Mouse (Mus musculus): ENCODE data around the gene Drc1. TPM values are rescaled to one million over a fixed set of nuclear protein-coding genes. Genes with fewer than 3 reads are reported as not detected.

Drc1 gene
- polyA plus RNA-seq, 1 experiment = not detected

DNA sequence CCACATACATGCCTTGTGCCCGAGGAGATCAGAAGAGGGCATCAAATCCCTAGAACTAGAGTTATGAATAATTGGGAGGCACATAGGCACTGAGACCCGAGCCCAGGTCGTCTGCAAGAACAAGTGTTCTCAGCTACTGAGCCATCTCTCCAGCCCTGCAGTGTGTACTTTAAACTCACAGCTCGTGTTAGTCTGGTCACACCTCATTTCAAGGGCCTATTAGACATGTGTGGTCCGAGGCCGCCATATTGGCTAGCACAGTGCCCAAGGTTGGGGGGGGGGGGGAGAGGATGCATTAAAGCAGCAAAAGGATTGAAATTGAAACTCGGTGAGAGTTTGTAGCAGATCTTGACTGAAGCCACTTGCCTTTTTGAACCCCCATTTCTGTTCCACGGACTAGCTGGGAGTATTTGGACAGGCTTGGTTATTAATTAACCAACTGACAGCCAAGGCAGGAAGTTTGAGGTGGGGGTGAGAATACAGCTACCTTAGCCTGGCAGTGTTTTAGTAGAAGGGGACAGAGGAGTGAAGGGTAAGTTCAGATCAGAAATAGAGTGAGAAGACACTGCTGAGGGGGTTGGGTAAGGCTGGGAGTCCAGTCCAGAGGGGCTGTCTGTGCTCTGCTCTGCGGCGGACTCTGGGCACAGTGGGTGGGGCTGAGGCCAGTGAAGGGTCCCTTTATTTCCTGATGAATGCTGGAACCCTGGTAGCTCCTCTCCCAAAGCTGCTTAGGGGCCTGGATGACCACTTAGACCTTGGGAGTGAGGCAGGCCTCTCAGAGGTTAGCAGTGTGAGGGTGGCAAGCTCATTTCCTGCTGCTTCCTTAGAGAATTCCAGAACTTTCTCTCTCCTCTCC lies 5.0 kb downstream of the Drc1 start:
- no peak for DNase-seq (ENCODE audit: low spot score)

DNA sequence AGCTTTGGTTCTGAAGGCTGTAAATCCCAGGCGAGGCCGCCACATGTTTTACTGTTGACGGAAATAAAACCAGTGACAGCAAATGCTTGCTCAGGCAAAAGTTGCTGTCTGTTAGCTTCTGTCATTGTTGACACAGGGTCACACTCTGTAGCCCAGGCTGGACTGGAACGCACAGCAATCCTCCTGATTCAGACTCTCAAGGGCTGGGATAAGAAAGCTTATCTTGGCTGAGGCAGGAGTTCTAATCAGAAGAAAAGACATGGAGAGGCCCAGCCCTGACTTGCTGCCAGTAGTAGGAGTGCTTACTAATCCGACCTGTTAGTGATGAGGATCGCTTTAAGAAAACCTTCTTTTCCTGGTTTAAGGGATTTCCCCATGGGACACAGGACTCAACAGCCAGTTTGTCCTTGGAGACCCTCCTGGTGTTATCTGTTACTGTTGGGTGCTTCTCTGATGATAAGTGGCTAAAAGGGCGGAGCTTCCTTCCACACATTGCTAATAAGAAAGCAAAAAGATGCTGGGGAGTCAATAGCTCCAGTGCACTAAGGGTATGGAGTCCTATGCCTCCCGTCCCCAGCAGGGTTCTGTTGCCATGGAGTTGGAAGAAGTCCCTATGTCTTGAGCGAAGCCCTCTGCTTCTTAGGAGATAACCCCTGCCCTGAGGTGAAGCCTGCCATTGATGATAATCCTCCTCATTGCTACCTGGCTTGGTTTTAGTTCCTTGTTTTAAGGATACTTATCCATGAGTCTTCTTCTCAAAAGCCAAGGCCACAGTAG lies 6.1 kb downstream of the Drc1 start:
- DNase-seq (ENCODE audit: low spot score) = no peak

DNA sequence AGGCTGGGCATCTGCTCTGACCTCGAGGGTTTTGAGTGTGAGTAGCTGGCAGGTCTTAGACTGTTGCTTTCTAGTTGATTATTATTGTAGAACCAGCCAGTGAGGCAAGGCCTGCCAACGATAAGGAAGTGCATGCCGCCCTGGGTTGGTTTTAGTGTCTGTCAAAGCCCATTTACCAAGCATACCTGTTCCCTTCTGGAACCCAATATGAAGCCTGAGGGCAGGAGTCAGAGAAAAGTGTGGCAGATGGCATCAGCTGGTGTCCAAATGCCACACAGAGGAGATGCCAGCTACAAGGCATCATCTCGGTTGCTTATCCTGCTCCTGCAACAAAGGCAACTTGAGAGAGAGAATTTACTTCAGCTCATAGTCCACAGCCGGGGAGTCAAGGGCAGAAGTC lies 59.6 kb downstream of the Drc1 start:
- no peak for DNase-seq (ENCODE audit: low spot score)

DNA sequence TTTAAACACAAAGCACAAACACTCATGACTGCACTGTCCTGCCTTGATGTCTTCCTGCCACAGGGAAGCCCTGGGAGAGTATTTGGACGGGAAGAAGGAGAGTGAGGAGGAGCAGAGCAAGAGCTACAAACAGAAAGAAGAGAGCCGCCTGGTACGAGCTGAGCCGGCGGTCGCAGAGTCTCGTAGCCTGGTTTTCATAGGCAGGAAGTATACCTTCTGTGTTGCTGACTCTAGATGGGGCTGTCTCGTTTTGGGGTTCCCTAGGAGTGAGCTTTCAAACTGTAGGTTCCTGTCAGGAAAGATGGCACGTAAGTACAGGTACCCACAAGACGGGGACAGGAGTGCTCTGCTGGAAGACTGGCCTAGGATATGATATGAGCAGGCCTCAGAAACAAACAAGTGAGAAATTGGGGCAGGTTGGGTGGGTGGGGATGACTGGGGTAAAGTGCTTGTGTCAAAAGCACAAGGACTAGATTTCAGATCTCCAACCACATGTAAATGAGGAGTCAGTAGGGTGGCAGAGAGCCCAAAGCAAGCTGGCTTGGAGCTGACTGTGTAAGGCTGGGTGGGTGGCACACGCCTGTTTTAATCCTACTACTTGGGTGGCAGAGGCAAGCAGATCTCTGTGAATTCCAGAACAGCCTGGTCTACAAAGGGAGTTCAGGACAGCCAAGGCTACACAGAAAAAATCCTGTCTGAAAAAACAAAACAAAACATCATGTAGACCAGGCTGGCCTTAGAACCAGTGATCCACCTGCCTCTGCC lies 60.6 kb downstream of the Drc1 start:
- DNase-seq (ENCODE audit: low spot score) = no peak

DNA sequence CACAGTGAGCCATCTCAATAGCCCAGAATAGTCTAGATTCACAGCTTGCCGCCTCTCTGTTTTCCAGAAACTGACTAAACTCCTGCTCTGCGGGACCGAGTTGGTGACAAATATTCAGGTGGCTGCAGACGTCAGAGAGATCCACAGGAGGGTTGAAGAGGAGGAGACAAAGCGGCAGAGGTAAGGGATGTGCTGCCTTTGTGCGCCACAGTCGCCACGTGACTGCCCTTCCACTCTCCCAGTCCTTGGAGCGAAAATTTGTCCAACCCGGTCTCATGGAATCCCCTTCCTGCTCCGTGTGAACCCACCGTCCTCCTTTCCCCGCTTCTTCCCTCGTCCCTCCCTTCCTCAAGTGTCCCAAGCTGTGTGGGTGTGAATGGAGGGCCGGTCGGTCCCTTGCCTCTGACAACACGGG lies 61.4 kb downstream of the Drc1 start:
- no peak for DNase-seq (ENCODE audit: low spot score)

DNA sequence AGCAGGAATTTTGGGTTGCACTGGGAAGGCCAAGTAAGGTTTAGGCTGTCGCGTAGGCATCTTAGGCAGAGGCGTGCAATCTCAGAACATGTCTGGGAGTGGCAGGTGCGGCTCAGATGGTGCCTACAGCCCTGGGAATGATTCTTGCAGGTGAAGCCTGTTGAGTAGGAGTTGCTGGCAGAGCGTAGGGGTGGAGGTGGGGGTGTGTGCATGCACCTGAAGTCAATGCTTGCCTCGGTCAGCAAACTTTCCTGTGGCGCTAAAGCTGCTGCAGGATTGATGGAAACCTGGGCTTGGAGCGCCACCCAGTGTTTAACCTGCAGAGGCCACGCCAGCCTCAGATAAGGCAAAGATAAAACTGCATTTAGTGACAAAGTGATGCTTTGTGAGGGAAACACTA lies 61.9 kb downstream of the Drc1 start:
- peak; percentile 52 for DNase-seq (ENCODE audit: low spot score)

DNA sequence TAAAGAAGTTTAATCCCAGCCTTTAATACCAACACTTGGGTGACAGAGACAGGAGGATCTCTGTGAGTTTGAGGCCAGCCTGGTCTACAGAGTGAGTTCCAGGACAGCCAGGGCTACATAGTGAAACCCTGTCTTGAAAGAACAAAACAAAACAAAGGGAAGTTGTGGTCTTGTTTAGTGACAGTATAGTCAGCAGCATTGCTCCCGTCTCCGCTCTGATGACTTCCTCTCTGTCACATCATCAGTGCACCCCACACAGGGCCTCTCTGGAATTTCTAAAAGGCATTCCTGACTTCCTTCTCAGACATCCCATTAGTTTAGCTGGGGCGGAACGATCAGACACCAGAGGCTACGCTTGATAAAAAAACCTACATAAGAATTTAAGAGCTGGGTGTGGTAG lies 62.7 kb downstream of the Drc1 start:
- no peak for DNase-seq (ENCODE audit: low spot score)

DNA sequence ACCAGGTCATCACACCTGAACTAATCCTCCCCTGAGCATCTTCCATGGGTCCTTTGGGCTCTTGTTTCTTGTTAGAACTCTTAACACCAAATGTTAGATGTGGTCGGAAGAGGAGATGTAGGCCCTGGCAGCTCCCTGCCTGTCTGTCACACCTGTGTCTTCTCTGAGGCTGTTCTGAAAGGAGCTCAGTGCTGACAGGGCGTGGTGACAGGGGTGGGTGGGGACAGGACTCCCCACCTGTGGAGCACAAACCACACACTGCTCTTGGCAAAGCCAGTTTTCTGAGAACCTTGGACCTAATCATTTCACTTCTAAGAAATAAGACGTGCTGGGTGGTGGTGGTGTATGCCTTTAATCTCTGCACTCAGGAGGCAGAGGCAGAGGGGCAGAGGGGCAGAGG lies 72.4 kb downstream of the Drc1 start:
- no peak for DNase-seq (ENCODE audit: low spot score)

DNA sequence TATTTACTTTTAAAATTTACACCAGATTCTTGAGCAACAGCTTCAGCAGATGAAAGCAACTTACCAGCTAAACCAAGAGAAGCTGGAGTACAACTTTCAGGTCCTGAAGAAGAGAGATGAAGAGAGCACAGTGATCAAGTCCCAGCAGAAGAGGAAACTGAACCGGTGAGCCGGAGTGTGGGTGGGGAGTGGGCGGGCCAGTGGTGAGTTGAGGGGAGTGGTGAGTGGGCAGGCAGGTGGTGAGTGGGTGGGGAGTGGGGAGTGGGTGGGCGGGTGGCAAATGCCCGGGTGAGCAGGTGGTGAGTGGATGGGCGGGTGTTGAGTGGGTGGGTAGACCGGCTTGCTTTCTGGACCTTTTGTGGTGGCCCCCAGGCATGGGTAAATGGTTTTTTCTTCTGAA lies 73.9 kb downstream of the Drc1 start:
- no peak for DNase-seq (ENCODE audit: low spot score)

DNA sequence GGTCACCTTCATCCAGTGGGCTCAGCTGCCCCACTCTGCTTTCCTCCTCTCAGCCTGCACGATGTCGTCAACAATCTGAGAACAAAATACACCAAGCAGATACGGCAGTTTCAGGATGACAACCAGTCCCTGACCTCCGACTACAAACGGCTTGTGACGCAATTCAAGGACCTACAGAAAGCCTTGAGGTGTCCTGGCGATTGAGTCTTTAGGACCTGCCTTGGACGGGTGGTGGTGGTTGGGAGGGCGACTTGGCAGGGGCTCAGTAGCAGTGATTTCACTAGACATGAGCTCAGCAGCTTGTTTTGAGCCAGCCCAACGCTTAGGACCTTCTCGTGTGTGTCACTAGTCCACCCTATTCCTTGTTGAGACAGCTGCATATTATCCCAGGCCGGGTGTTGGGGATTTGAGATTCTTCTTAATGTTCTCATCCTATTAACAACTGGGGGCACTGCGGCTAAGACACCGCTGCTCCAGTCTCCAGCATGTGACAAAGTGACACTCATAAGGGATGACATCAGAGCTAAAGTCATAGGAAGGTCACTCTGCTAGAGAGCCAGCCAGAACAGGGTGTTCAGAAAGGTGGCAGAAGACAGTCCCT lies 74.5 kb downstream of the Drc1 start:
- DNase-seq (ENCODE audit: low spot score) = no peak

DNA sequence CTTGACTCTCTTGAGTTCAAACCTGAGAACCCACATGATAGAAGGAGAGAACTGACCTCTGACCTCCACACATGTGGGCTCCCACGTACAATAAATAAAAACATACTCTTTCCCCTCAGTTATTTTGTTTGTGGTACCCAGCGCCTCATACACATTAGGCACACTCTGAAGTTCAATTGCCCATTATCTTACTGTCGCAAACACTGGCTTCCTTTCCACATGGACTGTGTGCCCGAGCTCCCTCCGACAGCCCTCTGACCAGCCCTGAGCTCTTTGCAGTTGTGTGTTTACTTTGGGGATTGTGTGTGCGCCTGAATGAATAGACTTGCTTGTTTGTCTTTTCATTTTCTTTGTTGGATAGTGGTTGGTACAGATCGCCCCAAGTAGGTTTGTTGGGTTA lies 75.5 kb downstream of the Drc1 start:
- no peak for DNase-seq (ENCODE audit: low spot score)

DNA sequence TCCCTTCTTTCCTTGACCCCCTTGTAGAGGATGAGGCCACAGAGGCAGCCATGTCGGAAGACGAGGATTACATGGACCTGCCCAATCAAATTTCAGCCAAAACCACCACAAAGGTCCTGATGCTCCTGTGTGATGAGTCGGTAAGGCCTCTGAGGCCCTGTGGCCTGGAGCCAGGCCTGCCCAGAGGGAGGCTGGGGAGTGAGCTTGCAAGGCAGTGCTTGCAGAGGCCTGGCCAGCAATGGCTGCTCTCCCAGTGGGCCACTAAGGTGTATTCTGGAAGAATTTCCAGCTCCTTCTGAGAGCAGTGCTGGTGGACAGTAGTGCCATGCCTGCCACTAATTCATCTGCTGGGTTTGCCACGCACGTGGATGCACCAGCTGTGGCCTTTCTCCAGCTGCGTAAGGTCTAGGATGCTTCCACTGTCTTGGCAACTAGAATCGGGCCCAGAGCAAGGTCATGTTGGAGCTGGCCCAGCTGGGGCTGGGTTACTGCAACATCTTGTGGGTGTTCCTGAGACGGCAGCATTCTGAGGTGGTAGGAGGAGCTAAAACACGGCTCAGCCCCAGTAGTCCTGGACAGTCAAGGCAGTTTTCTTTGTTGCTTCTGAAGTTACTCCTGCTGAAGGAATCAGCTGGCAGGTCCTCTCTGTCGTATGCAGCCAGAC lies 77.4 kb downstream of the Drc1 start:
- no peak for DNase-seq (ENCODE audit: low spot score)

DNA sequence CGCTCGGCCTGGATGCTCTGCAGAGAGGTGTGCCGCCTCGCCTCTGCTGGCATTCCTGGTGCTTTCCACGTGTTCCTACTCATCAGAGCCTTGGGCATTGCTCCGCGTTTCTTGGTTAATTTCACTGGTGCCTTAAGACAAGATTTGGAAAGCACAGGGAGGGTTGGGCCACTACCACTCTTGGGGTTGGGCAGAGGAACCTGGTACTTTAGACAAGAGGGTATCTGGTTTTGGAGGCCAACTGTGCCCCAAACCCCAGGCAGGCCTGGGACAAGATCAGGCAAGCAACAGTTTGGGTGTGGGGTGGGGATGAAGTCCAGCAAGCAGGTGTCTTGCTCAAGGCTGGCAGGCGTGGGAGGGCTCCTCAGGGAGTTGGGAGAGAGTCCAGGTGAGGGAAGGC lies 86.2 kb downstream of the Drc1 start:
- no peak for DNase-seq (ENCODE audit: low spot score)

DNA sequence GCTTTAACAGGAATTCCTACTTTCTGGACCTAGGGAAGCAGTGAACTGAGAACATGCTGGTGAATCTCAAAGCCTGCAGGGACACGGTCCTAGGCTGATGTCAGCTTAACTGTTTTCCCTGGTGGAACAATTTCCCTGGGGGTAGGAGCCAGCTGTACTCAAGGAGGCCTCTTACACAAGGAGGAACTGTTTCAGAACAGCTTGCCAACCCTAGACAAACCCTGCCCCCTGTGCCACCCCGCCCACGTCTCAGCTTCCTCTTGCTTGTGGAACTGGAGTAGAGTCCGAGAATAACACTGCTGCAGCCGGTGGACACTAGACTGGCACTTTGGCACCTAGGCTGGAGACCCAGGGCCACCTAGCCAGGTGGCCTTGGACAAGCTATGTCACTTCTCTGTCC lies 88.2 kb downstream of the Drc1 start:
- DNase-seq (ENCODE audit: low spot score) = no peak

DNA sequence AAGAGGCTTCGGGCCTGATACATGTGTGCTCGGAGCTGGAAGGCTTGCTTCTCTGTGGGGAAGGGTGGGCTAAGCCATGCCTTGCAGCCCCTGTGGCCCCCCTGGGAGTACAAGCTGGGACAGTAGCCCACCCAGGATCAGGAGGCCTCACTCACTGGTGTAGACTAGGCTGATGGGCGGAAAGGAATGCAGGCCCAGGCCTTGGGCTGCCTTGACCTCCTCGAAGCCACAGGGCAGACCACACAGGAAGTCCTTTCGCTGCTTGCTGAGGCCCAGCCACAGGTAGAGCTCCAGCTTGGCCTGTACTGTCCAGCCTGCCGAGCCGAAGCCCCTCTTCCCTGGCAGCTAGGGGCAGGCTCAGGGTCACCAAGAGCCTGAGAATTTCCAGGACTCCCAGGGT lies 101.7 kb downstream of the Drc1 start:
- DNase-seq (ENCODE audit: low spot score) = no peak

DNA sequence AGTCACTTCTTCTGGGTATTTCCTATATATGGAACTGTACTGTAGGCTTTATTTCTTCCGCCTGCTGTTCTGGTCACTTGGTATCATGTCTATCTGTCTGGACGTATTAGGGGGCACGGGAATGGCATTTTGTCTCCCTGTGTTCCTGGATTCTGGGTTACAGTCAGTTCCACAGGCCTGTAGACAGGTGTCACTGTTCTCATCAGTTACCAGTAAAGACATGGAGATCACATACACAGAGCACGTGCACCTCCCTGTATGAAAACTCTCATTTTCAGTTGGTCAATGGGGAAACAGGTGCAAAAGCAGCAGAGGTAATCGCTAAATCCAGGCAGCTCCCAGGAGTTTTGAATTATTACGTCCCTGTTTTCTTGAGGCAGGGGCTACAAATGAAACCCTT lies 106.5 kb downstream of the Drc1 start:
- no peak for DNase-seq (ENCODE audit: low spot score)

DNA sequence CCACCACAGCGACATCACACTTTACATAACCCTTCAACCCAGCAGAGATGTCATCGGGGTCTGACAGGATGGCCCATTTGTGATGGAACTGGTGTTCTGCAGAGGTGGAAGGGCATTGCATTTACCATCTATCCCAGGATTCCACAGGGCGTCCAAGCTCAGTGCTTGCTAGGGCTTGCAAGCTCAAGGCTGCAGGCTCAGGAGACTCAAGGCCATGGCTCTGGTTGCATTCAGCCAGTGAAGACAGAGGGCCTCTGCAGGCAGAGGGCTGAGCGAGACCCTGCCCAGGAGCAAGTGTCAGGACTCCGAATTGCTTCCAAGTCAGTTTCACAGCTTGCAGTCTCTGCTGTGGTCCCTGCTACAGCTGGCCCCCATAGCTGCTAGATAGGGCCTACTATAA lies 108.6 kb downstream of the Drc1 start:
- DNase-seq (ENCODE audit: low spot score) = no peak

DNA sequence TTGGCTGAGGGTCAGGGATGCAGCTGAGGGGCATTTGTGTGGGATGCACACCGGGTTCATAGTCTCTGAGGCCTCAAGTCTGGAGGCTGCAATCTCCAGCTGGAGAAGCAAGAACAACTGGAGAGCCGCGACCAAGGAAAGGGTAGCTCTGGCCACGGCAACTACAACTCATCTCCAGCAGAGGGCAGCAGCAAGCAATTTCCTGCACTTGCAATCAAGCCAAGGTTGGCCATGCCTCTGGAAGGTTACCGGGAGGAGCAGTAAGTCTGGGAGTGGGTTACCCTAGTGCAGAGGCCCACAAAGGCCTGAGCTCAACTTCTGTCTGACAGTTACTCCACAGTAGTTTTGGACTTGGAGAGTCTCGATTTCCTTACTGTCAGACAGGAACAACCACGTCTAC lies 110.3 kb downstream of the Drc1 start:
- DNase-seq (ENCODE audit: low spot score) = peak; percentile 57

DNA sequence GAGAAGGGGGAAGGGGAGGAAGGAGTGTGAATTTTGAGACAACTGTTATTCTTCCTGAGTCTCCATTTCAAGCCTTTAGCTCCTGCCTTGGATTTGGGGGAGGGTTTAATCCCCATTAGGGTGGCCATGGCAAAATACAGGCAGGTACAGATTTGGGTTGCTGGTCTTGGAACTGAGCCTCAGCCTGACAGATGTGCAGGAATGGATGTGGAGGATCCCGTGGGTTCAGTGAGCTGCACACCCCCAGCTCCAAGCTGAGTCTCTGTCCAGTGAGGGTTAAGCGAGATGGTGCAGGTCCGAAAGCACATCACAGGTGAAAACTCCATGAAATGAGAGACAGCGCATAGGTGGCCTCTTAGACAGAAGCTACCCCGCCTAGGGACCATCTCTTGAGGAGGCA lies 119.3 kb downstream of the Drc1 start:
- no peak for DNase-seq (ENCODE audit: low spot score)

DNA sequence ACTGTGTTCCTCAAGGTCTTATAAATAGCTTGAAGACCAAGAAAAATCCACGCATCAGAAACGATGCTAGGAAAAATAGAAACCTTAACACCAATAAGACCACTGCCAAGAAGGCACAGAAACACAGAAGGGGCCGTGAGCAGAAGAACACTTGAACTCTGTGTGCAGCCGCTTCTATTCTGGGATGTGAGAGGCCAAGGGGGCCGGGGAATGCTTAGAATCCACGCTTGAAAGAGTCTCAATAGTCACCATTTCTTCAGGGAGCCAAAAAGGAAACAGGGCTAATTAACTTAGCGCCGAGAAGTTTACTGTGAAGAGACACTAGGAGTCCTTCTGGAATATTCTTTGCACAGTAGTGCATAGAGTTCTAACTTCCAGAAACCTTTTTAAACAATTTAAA lies 120.0 kb downstream of the Drc1 start:
- DNase-seq (ENCODE audit: low spot score) = no peak

DNA sequence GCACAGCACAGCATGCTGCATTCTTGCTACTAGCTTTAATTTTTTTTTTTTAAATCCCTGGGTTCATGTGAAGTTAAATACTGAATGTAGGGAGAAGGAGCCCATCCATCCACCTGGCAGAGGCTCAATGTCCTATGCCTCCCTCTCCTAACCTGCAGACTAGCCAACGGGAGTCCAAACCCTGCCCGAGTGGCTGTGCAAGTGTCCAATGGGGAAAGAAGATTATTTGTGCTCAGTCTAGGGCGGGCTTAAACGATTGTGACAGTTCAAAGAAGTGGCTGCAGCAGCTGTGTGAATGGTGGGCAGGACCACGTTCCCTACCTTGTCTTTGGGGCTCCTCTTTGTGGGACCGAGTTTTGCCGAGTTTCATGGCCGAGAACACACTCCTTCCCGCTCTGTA lies 125.7 kb downstream of the Drc1 start:
- DNase-seq (ENCODE audit: low spot score) = no peak

DNA sequence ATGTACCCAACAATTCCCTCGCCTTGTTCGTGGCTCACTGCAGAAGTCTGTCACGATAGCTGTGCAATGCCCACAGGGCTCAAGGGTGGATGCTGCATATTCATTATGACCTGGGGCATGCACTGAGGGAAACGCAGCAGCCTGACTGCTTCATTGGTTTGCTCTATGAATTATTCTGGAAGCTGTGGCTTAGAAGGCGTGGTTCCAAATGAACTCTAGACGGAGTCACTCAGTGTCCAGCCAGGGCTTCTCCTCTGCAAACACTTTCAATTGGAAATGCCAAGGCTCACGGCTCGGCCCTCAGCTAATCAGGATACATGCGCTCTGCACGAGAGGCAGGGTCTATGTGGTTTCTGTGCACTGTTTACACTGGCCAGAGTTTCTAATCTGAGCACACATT lies 130.3 kb downstream of the Drc1 start:
- DNase-seq (ENCODE audit: low spot score) = no peak
